In the genomic region with DNA sequence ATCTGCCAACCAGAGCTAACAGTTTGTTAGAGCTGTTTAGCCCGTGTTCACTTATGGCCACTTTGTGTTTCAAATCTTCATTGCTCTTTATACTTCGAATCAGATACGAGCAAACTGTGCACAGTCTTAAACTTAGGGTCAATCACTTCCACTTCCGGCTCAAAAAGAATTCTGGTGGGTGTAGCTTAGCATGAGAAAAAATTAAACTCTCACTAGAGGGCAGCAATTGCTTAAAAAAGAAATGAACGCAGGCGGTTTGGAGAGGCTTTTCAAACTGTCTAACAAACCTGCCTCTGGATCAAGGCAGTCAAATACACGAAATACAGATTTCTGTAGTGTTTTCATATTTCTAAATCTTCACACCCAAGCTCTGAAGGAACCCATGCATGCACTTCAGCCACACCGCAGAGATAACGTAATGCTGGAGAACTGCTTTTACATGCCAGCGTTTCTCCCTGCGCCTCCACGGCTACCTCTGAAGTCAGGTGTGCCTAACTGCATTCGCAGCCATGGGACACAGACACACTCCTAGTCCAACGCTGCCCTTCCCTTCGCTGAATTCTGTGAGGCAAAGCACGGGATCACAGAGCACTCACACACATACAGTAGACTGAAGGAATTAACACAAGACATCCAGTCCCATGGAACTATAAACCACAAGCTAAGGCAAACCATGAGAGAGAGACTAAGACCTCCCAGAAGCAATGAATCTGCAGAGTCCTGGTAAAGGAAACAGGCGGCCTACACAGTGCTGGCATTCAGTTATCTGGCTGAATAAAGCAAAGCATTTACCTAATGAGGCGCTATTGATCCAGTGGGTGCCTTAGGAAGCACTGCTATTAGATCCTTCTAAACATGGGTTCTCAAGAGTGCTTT, we compare ENCODE assay signal across 8 mouse cellular contexts. TPM values are rescaled to one million over a fixed set of nuclear protein-coding genes. Genes with fewer than 3 reads are reported as not detected.
DNase-seq lines count a peak whose midpoint lies in the region; ATAC-seq lines count a peak whose summit lies in the region.

No protein-coding gene starts in this region.

- peak; percentile 50 for DNase-seq in adrenal gland, postnatal 14 days
- DNase-seq in adrenal gland, adult 8-10 months: no peak
- DNase-seq in thymus, postnatal 0 days (ENCODE audit: low spot score): peak; percentile 84
- no peak for DNase-seq in thymus, postnatal 36 days
- peak; percentile 20 to 63 for DNase-seq in kidney, postnatal 36 days
- DNase-seq in urinary bladder, postnatal 36 days (ENCODE audit: low spot score in 2 of 2): no peak

- WGBS in heart, embryonic 12.5 days: 48% methylated on average over 18 of the region's 18 CpGs
- WGBS in midbrain, embryonic 16.5 days: 51% methylated on average over 18 of the region's 18 CpGs

- ATAC-seq in heart, embryonic 12.5 days (ENCODE audit: insufficient number of reproducible peaks, low FRiP score): 0 out of 2 replicates have a peak, but pooled peaks have one; percentile 11
- peak; percentile 87 for ATAC-seq in midbrain, embryonic 16.5 days

- no peak overlapping the region for H3K27ac ChIP-seq in heart, embryonic 12.5 days (ENCODE audit: poor library complexity, severe bottlenecking)
- H3K27ac ChIP-seq in midbrain, embryonic 16.5 days (ENCODE audit: low read length): no peak overlapping the region

- 0 out of 2 replicates have a peak, but pooled peaks cover 8% of the 10 kb centered on the region for H3K4me1 ChIP-seq in heart, embryonic 12.5 days (replicated peaks)
- H3K4me1 ChIP-seq in midbrain, embryonic 16.5 days (ENCODE audit: control insufficient read depth, insufficient read depth, low read length): no peaks in the 10 kb centered on the region

- no peak overlapping the region for H3K4me3 ChIP-seq in heart, embryonic 12.5 days
- H3K4me3 ChIP-seq in midbrain, embryonic 16.5 days (ENCODE audit: low read depth, low read length): no peak overlapping the region

- no peak overlapping the region for H3K9ac ChIP-seq in heart, embryonic 12.5 days
- no peak overlapping the region for H3K9ac ChIP-seq in midbrain, embryonic 16.5 days (ENCODE audit: low read depth, low read length)

- H3K9me3 ChIP-seq in heart, embryonic 12.5 days (replicated peaks): peaks cover 4% of the 10 kb centered on the region; the same call in 1 of the 2 replicates
- H3K9me3 ChIP-seq in midbrain, embryonic 16.5 days (replicated peaks; ENCODE audit: control insufficient read depth, low read length, poor library complexity, severe bottlenecking): no peaks in the 10 kb centered on the region

- no peak overlapping the region for H3K4me2 ChIP-seq in heart, embryonic 12.5 days
- no peak overlapping the region for H3K4me2 ChIP-seq in midbrain, embryonic 16.5 days (ENCODE audit: low read length)

- no peaks in the 10 kb centered on the region for H3K27me3 ChIP-seq in heart, embryonic 12.5 days (replicated peaks)
- H3K27me3 ChIP-seq in midbrain, embryonic 16.5 days (ENCODE audit: control insufficient read depth, insufficient read depth, low read depth, low read length): no peaks in the 10 kb centered on the region

- peaks cover 26% of the 10 kb centered on the region for H3K36me3 ChIP-seq in heart, embryonic 12.5 days
- H3K36me3 ChIP-seq in midbrain, embryonic 16.5 days (ENCODE audit: control insufficient read depth, insufficient read depth, low read length): no peaks in the 10 kb centered on the region

RNA-seq across cellular contexts. Expression of a gene that starts 39.0 kb away (rescaled TPM):
- 65.2 and 68.4 TPM in 2 replicates for total RNA-seq in adrenal gland, postnatal 14 days (2021)
- 10 to 100 TPM; 56.7 to 83.5 (median 69.8) TPM for total RNA-seq in adrenal gland, adult 8-10 months (2022)
- polyA plus RNA-seq in thymus, postnatal 0 days (2015; fragmentation: Nextera tagmentation; extraction: Ambion mirVana): 11.7 and 14.8 TPM in 2 replicates
- polyA plus RNA-seq in heart, embryonic 12.5 days (2016; fragmentation: Nextera tagmentation; extraction: Ambion mirVana): 38.3 and 38.6 TPM in 2 replicates
- 55.7 and 63.3 TPM in 2 replicates for polyA plus RNA-seq in midbrain, embryonic 16.5 days (2015; fragmentation: Nextera tagmentation; extraction: Ambion mirVana)

Comparison
In these comparisons a context has a peak if more than half of its experiments do, and no peak if none do; other contexts are left out.
1. DNase-seq: peak in adrenal gland, postnatal 14 days (single experiment), thymus, postnatal 0 days (single experiment) and kidney, postnatal 36 days (2 of 2); none in adrenal gland, adult 8-10 months (single experiment), thymus, postnatal 36 days (0 of 2) and urinary bladder, postnatal 36 days (0 of 2).